Mouse (Mus musculus) bone marrow, adult 2 months (tissue): ENCODE results near the gene Palld. TPM values are rescaled to one million over a fixed set of nuclear protein-coding genes. Genes with fewer than 3 reads are reported as not detected.

Experiments used
- H3K27ac ChIP-seq: fragments of 200-500 bp; 2 replicates; pipeline ENCODE4 v1.5.1; 2012; ENCODE audit warnings: low read depth, mild to moderate bottlenecking, control low read depth, inconsistent platforms, low read length; ENCODE audit not compliant: control insufficient read depth, poor library complexity, insufficient read depth
- H3K4me1 ChIP-seq: fragments of 200-500 bp; 2 replicates; pipeline ENCODE4 v1.6.1; 2011; ENCODE audit warnings: low read length; ENCODE audit not compliant: control insufficient read depth, insufficient read depth
- H3K4me3 ChIP-seq: fragments of 200-500 bp; replicated peaks from 2 replicates; pipeline ENCODE3; 2011; ENCODE audit warnings: mild to moderate bottlenecking, low read depth, low read length, control low read depth; ENCODE audit not compliant: control insufficient read depth
- CTCF ChIP-seq: fragments of 200-500 bp; IDR thresholded peaks from 2 replicates; pipeline ENCODE4 v1.5.1; 2011; ENCODE audit warnings: low read length, control low read depth; ENCODE audit not compliant: control insufficient read depth, insufficient read depth
- POLR2A ChIP-seq: fragments of 200-500 bp; IDR thresholded peaks from 2 replicates; pipeline ENCODE4 v1.6.1; 2011; ENCODE audit warnings: low read depth, mild to moderate bottlenecking, control low read depth, low read length, borderline replicate concordance; ENCODE audit not compliant: control insufficient read depth
- WGBS: fragments of 180-500 bp; shearing (Covaris S2); methylation state at CpG from one replicate; pipeline ENCODE4 v1.1.7; 2018; 5-methylcytosine and 5-hydroxymethylcytosine counted together
- polyA plus RNA-seq: library from polyadenylated mRNA; stranded (reverse); fragments of >200 nt; gene quantifications from 2 replicates; pipeline ENCODE4 v1.2.4, GENCODE M21; 2011; ENCODE audit warnings: low replicate concordance; ENCODE audit not compliant: missing spikeins, insufficient read depth, insufficient read length

Gene Palld
- polyA plus RNA-seq, 1 experiment, result 33.7 TPM

DNA sequence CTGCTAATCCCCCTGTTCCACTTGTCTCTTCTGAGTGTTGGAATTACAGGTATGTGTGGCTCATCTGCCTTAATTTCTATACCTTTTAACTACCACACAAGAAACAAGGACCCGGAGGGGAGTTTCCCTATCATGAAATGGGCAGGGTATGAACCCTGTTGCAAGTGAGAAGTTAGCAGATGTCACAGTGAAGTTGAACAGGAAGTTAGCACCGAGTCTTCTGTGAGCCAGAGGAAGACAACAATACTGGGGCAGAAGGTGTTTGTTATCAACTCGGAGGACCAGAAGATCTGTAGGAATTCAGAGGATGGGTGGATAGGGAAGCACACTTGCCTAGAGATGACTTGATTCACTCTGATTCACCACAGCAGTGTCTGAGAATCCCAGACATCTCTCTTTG, 259.3 kb downstream of the Palld start:
- Histone ChIP-seq H3K4me1 (no peaks in the 10 kb centered on the region), H3K4me3 (no peak overlapping the region), H3K27ac (no peak overlapping the region)
- WGBS, result 11% methylated on average over 3 of the region's 3 CpGs
- TF ChIP-seq POLR2A, result no peak
- no peak for TF ChIP-seq CTCF

DNA sequence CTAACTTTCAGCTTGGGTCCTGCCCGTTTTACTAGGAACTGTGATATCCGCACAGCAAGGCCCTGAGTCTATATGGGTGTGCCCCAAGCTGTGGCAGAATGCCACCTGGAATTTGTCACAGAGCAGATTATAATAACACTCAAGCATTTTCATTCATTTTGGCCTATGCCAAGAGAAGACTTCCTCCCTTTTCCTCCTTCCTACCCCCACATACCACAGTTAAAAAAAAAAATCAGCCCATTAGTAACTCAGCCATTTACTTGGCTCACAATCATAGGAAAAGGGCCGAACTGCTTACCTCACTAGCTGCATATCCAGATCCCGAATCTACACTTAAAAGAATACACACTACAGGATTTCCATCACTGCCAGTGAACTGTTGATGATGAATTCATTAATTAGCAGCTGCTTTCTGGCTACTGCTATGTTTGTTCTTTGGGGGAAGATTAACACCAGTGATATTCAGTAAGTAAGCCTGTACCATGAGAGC, 260.1 kb downstream of the Palld start:
- Histone ChIP-seq H3K4me3 (no peak overlapping the region), H3K4me1 (no peaks in the 10 kb centered on the region), H3K27ac (no peak overlapping the region)
- TF ChIP-seq POLR2A (no peak), CTCF (no peak)
- WGBS, result 71% methylated on average over 4 of the region's 4 CpGs

DNA sequence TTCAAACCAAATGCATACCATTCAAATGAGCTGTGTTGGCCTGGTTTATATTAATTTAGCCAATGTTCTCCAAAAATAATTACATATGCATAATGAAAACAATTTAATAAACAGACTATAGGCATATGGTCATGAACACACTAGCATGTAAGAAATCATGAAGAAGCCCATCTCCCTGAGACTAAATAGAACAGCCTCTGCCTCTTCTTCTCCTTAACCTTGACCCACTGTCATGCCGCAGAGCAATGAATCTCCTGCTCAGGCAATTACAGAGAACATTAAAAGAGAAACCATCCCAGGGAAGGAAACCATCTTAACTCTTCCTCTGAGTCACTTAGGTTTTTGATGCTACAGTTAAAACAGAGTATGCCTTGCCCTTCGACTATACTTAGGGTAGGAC, 262.9 kb downstream of the Palld start:
- Histone ChIP-seq H3K27ac (no peak overlapping the region), H3K4me3 (no peak overlapping the region), H3K4me1 (no peaks in the 10 kb centered on the region)
- WGBS, result 86% methylated on average over 2 of the region's 2 CpGs
- TF ChIP-seq CTCF (no peak), POLR2A (no peak)

DNA sequence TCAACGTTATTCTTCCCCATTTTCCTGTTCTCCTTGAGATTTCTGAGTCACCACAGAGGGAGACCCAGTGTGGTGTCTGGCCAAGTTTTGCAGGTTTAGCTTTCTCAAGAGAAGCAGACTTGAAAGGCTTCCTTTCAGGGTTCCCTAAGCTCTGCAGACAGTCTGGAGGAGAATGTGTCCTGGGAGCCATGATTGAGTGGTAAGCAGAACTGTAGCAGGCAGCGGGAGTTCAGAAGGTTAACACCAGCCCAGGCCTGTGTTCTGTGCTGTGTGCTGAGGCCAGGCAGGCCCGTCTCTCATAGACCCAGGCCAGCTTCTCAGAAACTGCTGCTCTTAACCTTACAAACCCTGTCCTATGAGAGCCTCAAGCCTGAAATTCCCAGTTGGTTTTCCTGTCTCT, 263.5 kb downstream of the Palld start:
- Histone ChIP-seq H3K4me1 (no peaks in the 10 kb centered on the region), H3K27ac (no peak overlapping the region), H3K4me3 (no peak overlapping the region)
- TF ChIP-seq CTCF (no peak), POLR2A (no peak)
- 74% methylated on average over 3 of the region's 3 CpGs for WGBS

DNA sequence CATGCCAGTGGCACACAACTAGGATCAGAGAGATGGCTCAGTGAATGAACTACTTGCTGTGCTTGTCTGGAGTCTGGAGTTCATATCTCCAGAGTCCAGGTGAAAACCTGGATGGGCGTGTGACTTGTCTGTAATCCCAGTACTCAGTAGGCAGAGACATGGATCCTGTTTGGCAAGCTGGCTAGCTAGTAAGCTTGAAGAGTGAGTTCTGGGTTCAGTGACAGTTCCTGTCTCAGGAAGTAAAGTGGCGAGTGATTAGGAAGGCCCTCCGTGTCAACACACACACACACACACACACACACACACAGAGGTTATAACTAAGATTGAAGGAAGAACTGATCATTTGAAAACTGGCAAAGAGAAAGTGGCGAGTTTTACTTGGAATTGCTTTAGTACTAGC, 264.8 kb downstream of the Palld start:
- Histone ChIP-seq H3K27ac (no peak overlapping the region), H3K4me3 (no peak overlapping the region), H3K4me1 (no peaks in the 10 kb centered on the region)
- no peak for TF ChIP-seq POLR2A
- no peak for TF ChIP-seq CTCF
- 38% methylated on average over 4 of the region's 4 CpGs for WGBS

DNA sequence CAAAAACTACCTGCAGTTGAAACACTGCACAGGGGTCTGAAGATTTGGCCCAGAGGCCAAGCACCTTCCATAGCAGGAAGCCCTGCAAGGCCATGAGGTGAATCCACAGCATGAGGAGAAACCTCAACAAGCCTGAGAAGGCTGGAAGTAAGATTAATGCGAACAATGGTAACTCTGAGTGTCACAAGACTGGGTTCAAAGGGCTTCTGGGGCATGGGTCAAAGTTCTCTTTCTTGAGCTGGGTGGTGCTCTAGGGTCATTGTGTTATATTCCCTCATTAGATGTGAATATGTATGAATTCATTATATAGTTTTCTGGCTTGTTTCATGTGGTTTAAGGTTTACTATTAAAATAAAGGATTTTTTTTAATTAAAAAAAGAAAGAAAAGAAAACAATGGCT, 267.7 kb downstream of the Palld start:
- Histone ChIP-seq H3K4me3 (no peak overlapping the region), H3K4me1 (no peaks in the 10 kb centered on the region), H3K27ac (no peak overlapping the region)
- TF ChIP-seq CTCF, result no peak
- 74% methylated on average over 1 of the region's 1 CpGs for WGBS

DNA sequence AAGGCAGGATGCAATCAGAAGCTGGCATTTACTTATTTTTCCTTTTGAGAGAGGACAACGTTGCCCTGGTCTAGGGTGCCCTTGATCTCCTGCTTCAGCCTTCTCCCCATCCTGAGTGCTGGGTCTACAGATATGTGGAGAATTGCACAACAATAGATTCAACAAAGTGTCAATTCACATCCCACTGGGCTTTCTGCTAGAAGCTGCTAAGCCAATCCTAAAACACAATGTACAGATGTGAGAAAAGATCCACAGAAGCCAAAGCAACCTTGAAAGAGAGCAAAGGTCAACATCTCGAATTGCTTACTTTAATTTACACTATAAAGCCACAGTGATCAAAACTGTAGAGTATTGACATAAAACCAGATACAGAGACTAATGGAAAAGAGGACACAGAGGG, 270.2 kb downstream of the Palld start:
- H3K4me1 ChIP-seq, result no peaks in the 10 kb centered on the region
- no peak overlapping the region for H3K4me3 ChIP-seq
- WGBS, result 61% methylated on average over 2 of the region's 2 CpGs
- no peak overlapping the region for H3K27ac ChIP-seq
- no peak for TF ChIP-seq POLR2A
- TF ChIP-seq CTCF, result no peak

DNA sequence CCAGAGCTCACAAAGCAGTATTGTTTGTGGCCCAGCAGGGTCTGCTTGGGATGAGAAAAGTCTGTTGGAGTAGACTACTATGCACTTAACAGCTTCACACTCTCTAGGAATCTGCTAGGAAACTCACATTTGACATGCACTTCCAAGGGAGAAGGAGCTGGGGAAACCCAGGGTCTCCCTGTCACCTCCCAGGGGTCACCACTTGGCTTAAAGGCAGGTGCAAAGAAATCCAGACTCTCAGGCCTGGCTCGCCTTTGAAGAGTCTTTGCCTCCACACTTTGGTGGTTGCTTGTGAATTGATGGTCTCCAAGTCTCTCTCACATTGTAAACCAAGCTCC, 272.9 kb downstream of the Palld start:
- Histone ChIP-seq H3K4me1 (no peaks in the 10 kb centered on the region), H3K4me3 (no peak overlapping the region), H3K27ac (no peak overlapping the region)
- TF ChIP-seq POLR2A (no peak), CTCF (no peak)
- 76% methylated on average over 1 of the region's 1 CpGs for WGBS

DNA sequence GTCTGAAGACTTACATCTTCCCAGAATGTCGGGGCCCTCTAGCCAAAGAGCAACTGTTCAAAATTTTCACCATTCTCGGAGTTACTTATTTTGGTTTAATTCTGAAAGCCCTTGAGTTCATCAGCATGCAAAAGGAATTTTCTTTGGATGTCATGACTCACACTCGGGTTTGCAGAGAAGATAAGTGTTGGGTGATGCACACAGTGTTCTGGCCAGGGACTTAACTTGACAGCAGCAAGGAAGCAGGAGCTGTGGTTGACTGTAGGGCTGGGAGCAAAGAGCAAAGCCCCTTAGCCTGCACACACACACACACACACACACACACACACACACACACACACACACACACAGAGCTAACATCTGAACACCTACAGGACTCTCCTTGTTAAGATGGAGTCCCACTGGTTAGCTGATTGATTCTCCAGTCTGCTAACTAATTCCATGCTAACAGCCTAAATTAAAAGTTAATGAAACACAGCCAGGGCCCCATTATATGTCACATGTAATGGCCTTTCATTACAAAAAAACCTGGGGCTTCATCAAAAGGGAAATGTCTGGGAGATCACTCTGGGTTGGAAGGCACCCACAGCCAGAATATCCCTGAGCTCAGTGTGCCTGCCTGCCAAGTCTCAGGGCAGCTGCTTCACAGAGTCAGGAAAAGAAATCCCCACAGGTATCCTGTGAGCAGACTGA, 273.4 kb downstream of the Palld start:
- TF ChIP-seq CTCF (no peak), POLR2A (no peak)
- Histone ChIP-seq H3K27ac (no peak overlapping the region), H3K4me3 (no peak overlapping the region), H3K4me1 (no peaks in the 10 kb centered on the region)
- WGBS, result 73% methylated on average over 3 of the region's 3 CpGs

DNA sequence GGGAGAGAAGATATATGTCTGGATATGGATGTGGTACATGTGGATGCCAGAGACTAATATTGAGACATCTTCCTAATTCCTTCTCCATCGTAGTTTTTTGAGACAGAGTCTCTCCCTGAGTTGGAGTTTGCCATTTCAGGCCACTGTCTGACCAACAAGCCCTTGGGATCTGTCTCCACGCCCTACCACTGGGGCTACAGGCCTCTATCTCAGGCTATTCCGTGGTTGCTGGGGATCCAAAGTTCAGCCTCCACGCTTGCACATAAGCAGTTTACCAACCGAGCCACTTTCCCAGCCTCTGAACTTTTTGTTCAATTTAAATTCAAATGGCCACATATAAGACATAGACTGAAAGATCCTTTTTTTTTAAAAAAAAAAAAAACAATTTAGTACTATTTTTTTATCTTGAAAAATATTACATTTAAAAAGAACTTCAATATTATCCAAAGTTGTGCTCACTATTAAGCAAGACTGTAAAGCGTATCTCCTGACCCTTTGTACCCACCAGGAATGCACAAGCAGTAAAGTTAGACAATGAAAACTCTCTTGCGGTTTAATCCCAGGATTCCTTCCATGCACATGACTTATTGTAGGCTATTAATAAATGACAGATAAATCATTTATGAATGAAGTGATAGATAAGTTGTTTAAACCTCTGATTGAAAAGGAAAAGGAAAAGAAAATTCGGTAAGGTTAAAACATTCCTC, 276.1 kb downstream of the Palld start:
- TF ChIP-seq CTCF (no peak), POLR2A (no peak)
- Histone ChIP-seq H3K4me1 (no peaks in the 10 kb centered on the region), H3K4me3 (no peak overlapping the region), H3K27ac (no peak overlapping the region)
- WGBS, result 87% methylated on average over 8 of the region's 8 CpGs
